Mouse (Mus musculus) c-Kit-negative CD71-positive TER-119-positive erythroid progenitor cells, embryonic 14.5 days (primary cell): ENCODE measurements around the gene Ahnak.
A peak's percentile ranks its signal among the peaks of the same experiment; 100 is the strongest.
"Not testable (repeated sequence)": the region's sequence is repeated elsewhere in the genome, so short reads cannot be mapped to it uniquely, and the experiment has no call there.

Source experiments
- DNase-seq: peaks from one replicate; pipeline ENCODE4 v3.0.0-alpha.2; 2013; ENCODE audit warnings: low read depth, low spot score

Gene Ahnak

DNA sequence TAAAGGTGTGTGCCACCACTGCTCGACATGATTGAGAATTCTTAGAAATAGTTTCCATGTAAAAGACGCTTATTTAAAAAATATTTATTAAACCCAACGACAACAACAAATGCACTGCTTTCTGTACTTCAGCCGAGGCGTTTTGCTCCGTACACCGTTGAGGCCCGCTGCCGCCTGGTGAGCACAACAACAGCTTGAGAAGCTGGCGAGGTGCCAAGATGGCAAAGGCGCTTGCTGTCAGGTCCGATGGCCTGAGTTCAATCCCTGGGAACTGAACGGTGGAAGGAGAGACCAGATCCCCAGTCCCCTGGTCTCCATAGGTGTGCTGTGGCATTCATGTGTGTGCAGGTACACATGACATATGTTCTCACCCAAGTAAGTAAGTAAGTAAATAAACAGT lies 108.4 kb downstream of the Ahnak start:
- no peak for DNase-seq

DNA sequence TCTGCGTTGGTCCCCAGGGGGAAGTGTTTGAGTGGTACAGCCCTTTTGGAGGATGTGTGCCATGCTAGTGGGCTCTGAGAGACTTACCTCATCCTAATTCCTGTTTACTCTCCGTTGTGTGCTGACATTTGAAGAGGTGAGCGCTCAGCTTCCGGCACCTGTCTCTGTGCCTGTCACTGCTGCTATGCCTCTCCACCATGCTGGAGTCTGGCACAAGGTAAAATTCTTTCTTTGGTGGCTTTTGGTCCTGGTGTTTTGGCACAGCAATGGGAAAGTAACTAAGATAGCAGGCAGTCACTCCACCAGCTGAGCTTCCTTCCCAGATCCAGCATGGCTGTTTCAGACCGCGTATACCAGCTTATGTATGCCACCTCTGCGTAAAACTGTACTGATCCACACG lies 110.7 kb downstream of the Ahnak start:
- DNase-seq: no peak

DNA sequence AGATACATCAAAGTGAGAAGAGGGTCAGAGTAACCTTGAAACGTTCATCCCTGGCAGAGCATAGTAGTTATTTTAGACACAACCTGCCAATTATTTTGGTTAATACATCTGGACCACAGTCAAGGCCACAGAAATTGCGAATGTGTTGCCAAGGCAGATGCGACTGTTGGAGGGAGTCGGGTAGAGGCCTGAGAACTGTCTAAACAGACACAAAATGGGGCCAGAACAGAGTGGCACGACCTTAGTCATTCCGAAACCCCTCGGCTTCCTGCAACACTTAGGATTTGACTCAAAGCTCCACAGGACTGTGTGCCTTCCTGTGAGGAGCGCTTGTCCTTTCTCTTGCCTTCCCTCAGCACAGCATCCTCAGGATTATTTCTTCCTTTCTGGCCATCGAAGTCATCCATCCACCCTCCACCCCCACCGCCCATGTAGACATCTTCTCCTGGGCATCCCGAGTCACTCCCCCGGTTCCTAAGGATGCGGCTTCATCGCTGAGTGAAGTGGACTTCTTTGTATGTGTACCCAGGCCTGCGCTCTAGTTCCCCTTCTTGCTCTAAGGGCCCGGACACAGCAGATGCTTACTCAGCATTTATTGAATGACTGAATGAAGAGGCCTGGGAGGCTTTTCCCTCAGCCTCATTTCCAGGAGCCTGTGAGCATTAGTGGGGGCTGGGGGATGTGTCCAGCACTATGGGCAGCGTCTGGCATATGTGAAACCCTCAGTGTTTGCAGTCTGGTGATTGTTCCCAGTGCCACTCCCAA lies 111.4 kb downstream of the Ahnak start:
- no peak for DNase-seq

DNA sequence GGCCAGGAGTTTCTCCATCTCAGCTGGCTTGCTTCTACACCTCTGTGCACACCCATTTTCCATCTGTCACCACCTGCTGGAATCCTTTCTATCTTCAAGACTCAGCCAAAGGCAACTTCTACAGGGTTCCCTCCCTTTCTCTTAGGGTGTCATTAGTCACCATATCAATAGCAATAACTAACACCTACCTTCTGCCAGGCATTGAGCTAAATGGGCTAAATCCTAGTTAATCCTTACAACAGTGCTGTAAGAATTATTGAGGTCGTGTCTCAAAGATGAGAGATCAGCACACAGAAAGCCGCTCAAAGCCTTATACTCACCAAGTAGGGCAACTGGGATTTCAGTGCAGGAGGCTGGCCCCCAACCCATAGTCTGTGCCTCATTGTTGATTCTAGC lies 112.0 kb downstream of the Ahnak start:
- no peak for DNase-seq

DNA sequence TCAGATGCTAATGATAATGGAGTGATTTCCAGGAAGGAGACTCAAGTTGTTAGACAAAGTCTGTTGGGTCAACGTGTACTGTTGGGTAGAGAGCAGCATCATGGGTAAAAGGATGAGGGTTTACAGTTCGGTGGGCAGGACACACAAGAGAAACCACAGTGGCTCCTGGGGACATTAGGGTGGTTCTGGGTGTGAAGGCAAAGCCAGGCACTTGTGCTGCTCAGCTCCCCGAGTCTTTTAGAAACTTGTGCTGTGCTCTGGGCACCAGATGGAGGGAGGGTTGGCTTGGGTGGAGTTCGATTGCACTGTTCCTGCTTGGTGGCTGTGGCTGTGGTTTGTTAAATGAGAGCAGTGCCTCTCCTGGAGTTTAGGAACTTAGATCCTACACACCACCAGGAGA lies 114.9 kb downstream of the Ahnak start:
- DNase-seq: no peak

DNA sequence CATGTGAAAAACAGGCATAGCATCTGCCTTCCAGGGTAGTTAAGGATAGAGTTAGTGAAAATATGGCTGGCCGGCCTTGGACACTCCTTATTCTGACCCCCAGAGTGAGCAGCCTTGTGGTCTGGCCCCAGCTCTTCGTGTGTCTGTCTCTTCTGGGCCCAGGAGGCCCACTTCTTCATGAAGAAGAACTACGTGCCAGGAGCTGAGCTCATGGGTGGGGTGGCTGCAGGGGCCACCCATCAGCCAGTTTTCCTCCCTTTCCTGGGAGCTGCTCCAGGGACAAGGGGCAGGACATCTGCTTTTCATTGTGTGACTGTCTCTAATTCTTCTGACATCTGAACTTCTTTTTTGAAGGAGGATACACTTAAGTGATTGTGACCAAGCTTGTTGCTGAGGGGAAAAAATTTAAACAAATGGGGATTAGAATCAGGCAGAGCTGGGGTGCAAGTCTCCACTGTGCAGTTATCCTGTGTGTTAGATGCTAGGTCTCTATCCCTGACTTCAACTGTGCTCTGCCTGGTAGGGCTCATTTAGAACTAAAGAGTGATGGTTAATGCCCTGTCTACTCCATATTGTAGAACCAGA lies 116.1 kb downstream of the Ahnak start:
- DNase-seq: no peak

DNA sequence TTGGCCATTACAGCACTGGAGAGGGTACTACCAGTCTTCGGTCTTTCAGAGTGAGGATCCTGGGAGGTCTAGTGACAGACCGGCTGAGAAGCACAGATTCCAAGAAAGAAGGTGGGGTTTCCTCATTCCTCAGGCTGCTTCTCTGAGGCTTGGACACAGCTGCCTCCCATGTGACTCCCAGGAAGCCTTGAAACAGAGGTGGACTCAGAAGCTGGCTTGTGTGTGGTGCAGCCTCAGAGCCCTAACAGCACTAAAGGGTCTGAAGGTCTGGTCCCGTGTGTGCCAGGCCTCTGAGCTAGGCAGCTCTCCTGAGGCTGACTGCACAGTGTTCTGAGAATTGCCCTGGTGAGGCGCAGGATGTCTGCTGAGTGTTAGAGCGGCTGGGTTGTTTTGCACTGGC lies 117.0 kb downstream of the Ahnak start:
- DNase-seq: no peak

DNA sequence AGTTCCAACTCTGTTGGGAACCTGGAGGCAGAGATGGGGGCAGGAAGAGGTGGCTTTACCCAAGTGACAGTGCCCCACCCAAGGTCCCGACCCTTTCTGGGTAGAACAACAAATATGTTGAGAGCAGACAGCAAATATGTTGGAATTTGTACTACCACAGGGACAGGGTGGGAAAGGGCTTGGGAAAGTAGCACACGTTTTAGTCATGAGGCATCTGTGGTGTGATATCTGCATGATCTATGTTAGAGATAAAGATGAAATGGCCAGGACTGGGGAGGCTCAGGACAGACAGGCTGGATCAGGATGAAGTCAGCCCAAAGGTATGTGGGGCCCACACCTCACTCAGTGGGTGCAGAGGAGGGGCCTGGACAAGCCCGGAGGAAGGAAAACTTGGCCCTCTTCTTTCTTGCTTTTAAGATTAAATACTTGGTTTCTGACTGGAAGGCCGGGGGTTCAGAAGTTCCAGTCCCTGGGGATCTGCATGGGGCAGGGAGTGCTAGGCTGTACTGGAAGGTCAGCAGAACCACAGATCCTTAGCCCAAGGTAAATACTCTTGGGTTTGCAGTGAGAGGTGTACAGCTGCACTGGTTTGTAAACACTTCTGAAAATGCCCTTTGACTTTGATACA lies 117.8 kb downstream of the Ahnak start:
- no peak for DNase-seq

DNA sequence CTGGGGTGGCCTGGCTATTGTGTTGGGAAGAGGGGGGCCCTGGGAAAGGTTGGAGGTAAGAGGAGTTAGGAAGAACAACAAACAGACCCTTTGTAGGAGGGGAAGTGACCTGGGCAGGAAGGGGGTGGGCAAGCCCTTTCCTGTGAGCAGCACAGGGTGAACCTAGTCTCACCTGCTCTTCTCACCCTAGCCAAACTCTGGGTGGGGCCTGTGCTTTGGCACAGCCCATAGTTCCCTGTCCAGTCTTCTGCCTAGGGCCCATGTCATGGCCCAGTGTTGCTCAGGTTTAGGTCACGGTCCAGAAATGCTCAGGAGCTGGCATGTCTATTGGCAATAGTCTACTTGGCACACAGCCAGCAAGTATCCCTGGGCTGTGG lies 118.3 kb downstream of the Ahnak start:
- DNase-seq: no peak

DNA sequence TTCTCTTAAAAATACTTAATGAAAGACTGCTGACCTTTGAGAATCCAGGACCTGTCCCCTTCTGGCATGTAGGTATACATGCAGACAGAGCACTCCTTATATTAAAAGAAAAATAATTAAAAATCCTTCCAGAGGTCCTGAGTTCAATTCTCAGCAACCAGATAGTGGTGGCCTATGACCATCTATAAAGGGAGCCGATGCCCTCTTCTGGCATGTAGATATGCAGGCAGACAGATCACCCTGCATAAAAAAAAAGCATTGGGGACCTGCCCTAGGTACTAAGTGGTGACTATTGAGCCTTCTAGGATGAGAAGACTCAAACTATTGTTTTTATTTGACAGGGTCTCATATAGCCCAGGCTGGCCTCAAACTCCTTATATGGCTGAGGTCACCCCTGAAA lies 119.5 kb downstream of the Ahnak start:
- DNase-seq: no peak

DNA sequence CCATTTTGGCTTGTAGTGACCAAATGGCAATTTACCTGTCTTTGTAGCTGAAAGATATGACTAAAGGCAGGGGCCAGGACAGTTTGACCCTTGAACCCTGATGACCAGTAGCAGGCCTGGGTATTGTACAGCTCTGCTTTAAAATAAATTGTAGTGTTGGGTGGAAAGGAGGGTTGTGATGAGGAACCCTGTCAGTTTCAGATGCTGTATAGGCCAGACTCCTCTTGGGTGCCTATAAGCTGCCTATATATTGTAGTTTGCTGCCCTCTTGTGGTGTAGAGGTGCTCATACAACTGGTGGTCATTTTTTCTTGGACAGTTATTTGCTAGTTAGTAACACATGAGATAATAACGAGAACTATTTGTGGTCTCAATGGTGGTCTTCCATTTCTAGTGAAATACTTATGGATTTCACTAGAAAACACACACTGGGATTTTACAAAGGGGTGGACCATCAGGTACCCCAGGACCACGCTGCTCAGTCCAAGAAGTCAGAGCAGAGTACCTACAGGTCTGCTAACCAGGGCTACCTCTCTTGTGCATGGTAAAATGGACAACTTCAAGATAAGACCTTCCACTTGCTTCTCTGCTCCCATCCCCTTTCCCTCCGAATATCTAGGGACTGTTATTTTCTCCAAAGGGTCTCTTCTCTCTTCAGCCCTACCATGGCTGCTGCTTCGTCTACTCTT lies 121.2 kb downstream of the Ahnak start:
- peak; percentile 54 for DNase-seq

DNA sequence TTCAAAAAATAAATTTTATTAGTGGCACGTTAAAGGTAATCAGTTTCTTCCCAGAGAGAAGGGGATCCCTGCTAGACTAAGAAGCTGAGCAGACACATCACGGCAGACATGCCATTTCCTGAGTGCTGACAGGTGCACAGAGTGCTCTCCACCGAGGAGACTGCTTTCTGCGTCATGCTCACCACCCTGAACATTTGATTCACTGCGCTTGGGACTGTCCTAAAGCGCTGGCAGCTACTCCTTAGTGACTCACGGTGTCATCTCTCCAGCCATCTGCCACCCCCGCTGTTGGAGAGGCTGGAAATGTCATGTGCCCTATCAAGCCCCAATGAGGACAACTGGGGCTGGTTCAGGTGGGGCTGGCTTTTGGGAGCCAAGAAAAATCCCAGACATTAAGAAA lies 123.0 kb downstream of the Ahnak start:
- DNase-seq: no peak

DNA sequence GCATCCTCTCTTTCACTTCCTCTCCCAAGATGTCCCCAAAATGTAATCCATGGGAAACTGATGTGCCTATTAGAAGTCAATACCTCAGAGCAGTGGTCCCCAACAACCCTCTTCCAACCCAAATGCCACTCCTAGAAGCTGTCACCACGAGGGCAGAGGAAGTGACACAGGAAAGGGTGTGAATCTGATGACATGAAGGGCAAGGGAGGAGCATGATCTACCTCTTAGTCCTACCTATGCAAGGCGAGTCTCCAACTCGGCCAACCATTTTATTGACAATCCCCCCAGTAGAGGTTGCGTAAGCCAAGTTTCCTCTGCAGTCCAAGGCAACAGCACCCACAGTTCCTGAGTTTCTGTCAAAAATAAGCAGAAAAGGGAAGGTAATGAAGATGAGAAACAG lies 127.2 kb downstream of the Ahnak start:
- DNase-seq: no peak

DNA sequence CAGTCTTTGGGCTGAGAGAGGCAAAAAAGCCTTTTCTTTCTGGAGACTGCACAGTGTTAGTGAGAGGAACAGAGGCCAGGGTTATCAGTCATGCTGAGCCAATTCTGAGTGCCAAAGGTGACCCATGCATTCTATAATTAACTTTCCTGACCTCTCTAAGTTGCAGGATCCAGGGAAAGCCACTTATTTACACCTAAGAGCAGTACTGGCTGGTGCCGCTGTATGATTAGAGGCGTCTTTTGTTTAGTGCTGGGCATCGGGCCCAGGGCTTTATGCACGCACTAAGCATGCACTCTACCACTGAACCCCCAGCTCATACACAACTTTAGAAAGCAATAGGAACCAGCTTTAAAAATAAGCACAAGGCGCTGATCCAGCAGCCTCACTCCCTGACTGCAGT lies 128.2 kb downstream of the Ahnak start:
- no peak for DNase-seq

DNA sequence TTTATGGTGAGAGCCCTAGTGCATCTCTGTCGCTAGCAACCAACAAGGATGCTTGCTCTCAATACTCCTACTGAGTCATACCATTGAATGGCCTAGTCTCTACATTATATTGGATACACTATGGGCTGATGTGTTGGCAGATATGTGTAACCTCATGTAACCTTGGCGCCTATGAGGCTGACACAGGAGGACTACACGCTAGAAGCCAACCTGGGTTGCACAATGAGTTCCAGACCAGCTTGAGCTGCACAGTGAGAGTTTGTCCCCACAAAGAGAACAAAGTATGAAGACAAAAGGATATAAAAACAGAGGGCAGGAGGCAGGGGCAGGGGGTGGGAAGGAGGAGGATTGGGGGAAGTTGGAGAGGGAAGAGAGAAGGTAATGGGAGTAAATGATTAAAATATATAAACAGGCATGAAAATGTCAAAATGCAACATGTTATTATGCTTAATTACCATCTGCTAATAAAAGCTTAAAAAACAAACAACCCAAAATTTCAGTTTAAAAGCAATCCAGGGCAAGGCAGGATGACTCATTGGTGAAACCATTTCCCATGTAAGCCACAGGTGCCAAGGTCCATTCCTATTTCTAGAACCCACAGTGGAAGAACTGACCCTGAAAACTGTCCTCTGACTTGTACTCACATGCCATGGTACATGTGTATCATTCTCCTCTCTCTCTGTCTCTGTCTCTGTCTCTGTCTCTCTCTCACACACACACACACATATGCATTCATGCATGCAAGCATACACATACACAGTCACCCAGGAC lies 130.8 kb downstream of the Ahnak start:
- no peak for DNase-seq

DNA sequence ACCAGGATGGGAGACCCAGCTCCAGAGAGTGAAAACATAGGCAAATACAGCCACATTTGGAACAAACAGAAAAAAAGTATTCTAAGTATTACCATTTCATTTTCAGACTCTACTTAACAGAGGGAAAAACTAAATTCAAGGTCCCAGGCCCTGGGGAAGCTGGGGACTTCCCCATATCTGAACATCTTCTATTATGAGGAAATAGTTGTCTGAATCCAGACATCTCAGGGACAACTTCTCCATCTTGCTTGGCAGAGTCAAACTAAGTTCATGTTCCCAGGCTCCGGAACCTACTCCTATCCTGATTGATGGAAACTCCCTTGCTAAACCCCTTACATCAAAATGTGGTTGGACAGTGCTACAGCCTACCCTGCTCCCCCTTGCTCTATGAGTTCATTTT lies 133.3 kb downstream of the Ahnak start:
- DNase-seq: no peak

DNA sequence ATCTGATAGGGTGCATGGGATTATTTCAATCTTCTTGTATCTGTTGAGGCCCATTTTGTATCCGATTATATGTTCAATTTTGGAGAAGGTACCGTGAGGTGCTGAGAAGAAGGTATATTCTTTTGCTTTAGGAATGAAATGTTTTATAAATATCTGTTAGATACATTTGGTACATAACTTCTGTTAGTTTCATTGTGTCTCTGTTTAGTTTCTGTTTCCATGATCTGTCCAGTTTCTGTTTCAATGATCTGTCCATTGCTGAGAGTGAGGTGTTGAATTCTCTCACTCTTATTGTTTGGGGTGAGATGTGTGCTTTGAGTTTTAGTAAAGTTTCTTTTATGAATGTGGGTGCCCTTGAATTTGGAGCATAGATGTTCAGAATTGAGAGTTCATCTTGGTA lies 134.9 kb downstream of the Ahnak start:
- not testable (repeated sequence) for DNase-seq
